25 mouse cellular contexts compared by ENCODE assay signal in the genomic region with DNA sequence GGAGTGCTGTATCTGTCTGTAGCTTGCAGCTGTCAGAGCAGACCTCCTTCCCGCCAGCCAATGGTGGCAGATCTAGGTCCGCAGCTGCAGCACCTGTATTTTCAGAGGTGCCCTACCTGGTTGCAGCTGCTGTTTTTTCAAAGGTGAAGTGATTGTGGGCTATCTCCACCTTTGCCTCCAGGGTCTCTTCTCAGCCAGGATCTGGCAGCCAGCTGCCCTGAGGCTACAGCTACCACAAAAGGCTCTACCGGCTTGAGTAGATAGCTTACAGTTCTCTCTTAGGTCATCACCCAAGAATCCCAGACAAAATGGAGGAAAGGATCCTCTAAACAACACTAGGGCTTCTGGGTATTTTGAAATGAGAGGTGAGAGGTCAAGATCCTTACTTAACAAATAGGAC.
"Had no signal": no experiment of that assay in that cellular context is flagged by ENCODE, and none has a peak within 500 bp of the region (broad histone marks: within the 10 kb centered on the region; RNA-seq: fewer than 3 reads in every experiment).

No protein-coding gene starts in this region.

- H3K36me3 ChIP-seq: heart, embryonic 10.5 days; heart, embryonic 13.5 days; heart, embryonic 15.5 days; hindbrain, embryonic 13.5 days; hindbrain, embryonic 15.5 days; limb, embryonic 10.5 days; limb, embryonic 12.5 days; liver, embryonic 13.5 days; liver, embryonic 15.5 days had no signal

- H3K9me3 ChIP-seq: heart, embryonic 10.5 days; heart, embryonic 13.5 days; heart, embryonic 15.5 days; hindbrain, embryonic 13.5 days; hindbrain, embryonic 15.5 days; limb, embryonic 10.5 days; limb, embryonic 12.5 days; liver, embryonic 13.5 days; liver, embryonic 15.5 days had no signal

- H3K27ac ChIP-seq: heart, embryonic 10.5 days; heart, embryonic 13.5 days; heart, embryonic 15.5 days; hindbrain, embryonic 13.5 days; hindbrain, embryonic 15.5 days; hindbrain, postnatal 0 days; layer of hippocampus, adult 2 months; left cerebral cortex, adult 2 months; limb, embryonic 10.5 days; limb, embryonic 12.5 days; liver, embryonic 13.5 days; liver, embryonic 15.5 days had no signal

- ATAC-seq: hindbrain, postnatal 0 days; intestine, embryonic 16.5 days had no signal

- H3K4me3 ChIP-seq: heart, embryonic 10.5 days; heart, embryonic 13.5 days; heart, embryonic 15.5 days; hindbrain, embryonic 13.5 days; hindbrain, embryonic 15.5 days; layer of hippocampus, adult 2 months; left cerebral cortex, adult 2 months; limb, embryonic 10.5 days; limb, embryonic 12.5 days; liver, embryonic 13.5 days; liver, embryonic 15.5 days had no signal

- DNase-seq: gastrocnemius, postnatal 14 days; gastrocnemius, postnatal 36 days; heart, adult 18-20 months; heart, postnatal 14 days; heart, postnatal 36 days; kidney, adult 11 months; kidney, adult 8-10 months; kidney, postnatal 10 days; kidney, postnatal 25 days; kidney, postnatal 4 days; liver; liver, embryonic 13.5 days had no signal

- H3K27me3 ChIP-seq: heart, embryonic 13.5 days; heart, embryonic 15.5 days; hindbrain, embryonic 15.5 days; limb, embryonic 12.5 days; liver, embryonic 13.5 days; liver, embryonic 15.5 days had no signal

- H3K4me1 ChIP-seq: hindbrain, embryonic 13.5 days; hindbrain, embryonic 15.5 days; limb, embryonic 10.5 days; limb, embryonic 12.5 days; liver, embryonic 13.5 days; liver, embryonic 15.5 days had no signal

- H3K9ac ChIP-seq: heart, embryonic 13.5 days; heart, embryonic 15.5 days; hindbrain, embryonic 13.5 days; hindbrain, embryonic 15.5 days; limb, embryonic 12.5 days; liver, embryonic 13.5 days; liver, embryonic 15.5 days had no signal

- H3K4me2 ChIP-seq: heart, embryonic 13.5 days; heart, embryonic 15.5 days; hindbrain, embryonic 13.5 days; hindbrain, embryonic 15.5 days; limb, embryonic 12.5 days; liver, embryonic 11.5 days; liver, embryonic 13.5 days; liver, embryonic 15.5 days had no signal
